Mouse (Mus musculus) kidney, embryonic 16.5 days (tissue): ENCODE measurements around the gene Lhfp. TPM values are rescaled to one million over a fixed set of nuclear protein-coding genes. Genes with fewer than 3 reads are reported as not detected.
A peak's percentile ranks its signal among the peaks of the same experiment; 100 is the strongest.

Experiments used
- ATAC-seq: fragments of 200-750 bp; cut with Nextera tagmentation; 2 replicates; pipeline ENCODE4 v1.8.0; 2017; ENCODE audit warnings: moderate TSS enrichment; ENCODE audit not compliant: low FRiP score, low TSS enrichment
- H3K27ac ChIP-seq: fragments of 300-500 bp; sonication (generic); 2 replicates; pipeline ENCODE4 v1.5.1; 2014; ENCODE audit warnings: low read length
- H3K27me3 ChIP-seq: fragments of 300-500 bp; sonication (generic); 2 replicates; pipeline ENCODE4 v1.6.1; 2014; ENCODE audit warnings: low read length, control low read depth, mixed read lengths; ENCODE audit not compliant: insufficient read depth
- H3K36me3 ChIP-seq: fragments of 300-500 bp; sonication (generic); 2 replicates; pipeline ENCODE4 v1.6.1; 2014; ENCODE audit warnings: low read length, control low read depth, mixed read lengths; ENCODE audit not compliant: insufficient read depth
- H3K4me1 ChIP-seq: fragments of 300-500 bp; sonication (generic); 2 replicates; pipeline ENCODE4 v1.6.1; 2014; ENCODE audit warnings: low read length, control low read depth, mixed read lengths; ENCODE audit not compliant: insufficient read depth
- H3K4me2 ChIP-seq: fragments of 300-500 bp; sonication (generic); replicated peaks from 2 replicates; pipeline ENCODE4 v1.6.1; 2014; ENCODE audit warnings: low read depth, low read length
- H3K4me3 ChIP-seq: fragments of 300-500 bp; sonication (generic); 2 replicates; pipeline ENCODE4 v1.5.1; 2014; ENCODE audit warnings: mild to moderate bottlenecking, low read length
- H3K9ac ChIP-seq: fragments of 300-500 bp; sonication (generic); replicated peaks from 2 replicates; pipeline ENCODE4 v1.6.1; 2014; ENCODE audit warnings: low read length
- H3K9me3 ChIP-seq: fragments of 300-500 bp; sonication (generic); 2 replicates; pipeline ENCODE4 v1.6.1; 2016; ENCODE audit warnings: low read length, control low read depth
- WGBS: fragments of 180-500 bp; shearing (Covaris S2); extraction: QIAGEN DNeasy Blood & Tissue Kit; methylation state at CpG from one replicate; pipeline ENCODE4 v1.1.7; 2014; 5-methylcytosine and 5-hydroxymethylcytosine counted together
- polyA plus RNA-seq: library from polyadenylated mRNA; unstranded; fragments of >200 nt; fragmentation: Nextera tagmentation; extraction: Ambion mirVana; gene quantifications from 2 replicates; pipeline ENCODE4 v1.2.1, GENCODE M21; 2015

Gene Lhfp
- polyA plus RNA-seq, 1 experiment from 2014 or later, result 139 TPM

DNA sequence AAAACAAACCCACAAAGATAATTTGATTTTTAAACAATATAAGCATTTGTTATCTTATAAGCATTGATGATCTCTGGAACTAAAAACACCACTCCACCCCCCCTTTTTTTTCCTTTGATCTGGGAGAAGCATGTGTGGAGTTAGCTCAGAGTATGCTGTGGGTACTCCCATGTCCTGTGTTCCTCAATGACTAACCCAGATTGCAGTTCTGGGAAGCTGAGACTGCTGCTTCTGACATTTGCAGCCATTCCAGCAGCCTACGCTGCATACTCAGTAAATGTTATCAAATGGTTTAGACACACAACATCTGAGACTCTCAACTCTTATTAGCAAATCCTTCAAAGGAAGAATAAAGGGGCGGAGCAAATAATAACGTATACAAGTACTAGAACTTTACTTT is 128.2 kb downstream of the Lhfp start:
- no peak overlapping the region for H3K9ac ChIP-seq
- no peak for ATAC-seq
- no peaks in the 10 kb centered on the region for H3K36me3 ChIP-seq
- no peaks in the 10 kb centered on the region for H3K9me3 ChIP-seq
- no peak overlapping the region for H3K4me3 ChIP-seq
- no peak overlapping the region for H3K27ac ChIP-seq
- H3K4me1 ChIP-seq, result peaks cover 9% of the 10 kb centered on the region
- no peak overlapping the region for H3K4me2 ChIP-seq
- no peaks in the 10 kb centered on the region for H3K27me3 ChIP-seq
- WGBS, result 83% methylated on average over 3 of the region's 3 CpGs

- ATAC-seq, result no peak
- Histone ChIP-seq H3K4me2 (no peak overlapping the region), H3K9ac (no peak overlapping the region), H3K36me3 (no peaks in the 10 kb centered on the region), H3K27me3 (no peaks in the 10 kb centered on the region), H3K9me3 (0 out of 2 replicates have a peak, but pooled peaks cover 3% of the 10 kb centered on the region), H3K4me3 (no peak overlapping the region), H3K4me1 (no peaks in the 10 kb centered on the region), H3K27ac (no peak overlapping the region)
- WGBS, result 89% methylated on average over 10 of the region's 10 CpGs
Observed at GRCm38 (mm10) chr3:53173310-53174063, 132.2 kb downstream of the Lhfp start.

DNA sequence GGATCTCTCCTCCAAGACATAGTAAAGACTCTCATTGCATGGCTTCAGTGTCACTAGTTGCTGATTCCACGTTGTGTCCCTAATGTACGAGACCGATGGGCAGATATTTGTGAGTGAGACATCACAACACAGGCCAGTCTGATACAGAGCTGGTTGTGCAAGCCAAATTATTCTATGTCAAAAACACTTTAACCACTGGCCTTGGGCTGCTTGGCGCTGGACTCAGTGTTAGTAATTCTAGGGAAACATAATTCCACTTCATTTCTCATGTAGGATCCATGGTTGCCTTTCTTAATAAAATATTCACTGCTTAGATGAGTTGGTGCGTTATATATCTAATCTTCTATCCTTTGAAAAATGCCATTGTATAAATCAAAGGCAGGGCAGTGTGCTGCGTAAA is 138.6 kb downstream of the Lhfp start:
- WGBS, result 94% methylated on average over 6 of the region's 6 CpGs
- Histone ChIP-seq H3K4me3 (no peak overlapping the region), H3K9me3 (0 out of 2 replicates have a peak, but pooled peaks cover 3% of the 10 kb centered on the region), H3K4me1 (no peaks in the 10 kb centered on the region), H3K27me3 (no peaks in the 10 kb centered on the region), H3K4me2 (no peak overlapping the region), H3K9ac (no peak overlapping the region), H3K27ac (no peak overlapping the region), H3K36me3 (no peaks in the 10 kb centered on the region)
- no peak for ATAC-seq

DNA sequence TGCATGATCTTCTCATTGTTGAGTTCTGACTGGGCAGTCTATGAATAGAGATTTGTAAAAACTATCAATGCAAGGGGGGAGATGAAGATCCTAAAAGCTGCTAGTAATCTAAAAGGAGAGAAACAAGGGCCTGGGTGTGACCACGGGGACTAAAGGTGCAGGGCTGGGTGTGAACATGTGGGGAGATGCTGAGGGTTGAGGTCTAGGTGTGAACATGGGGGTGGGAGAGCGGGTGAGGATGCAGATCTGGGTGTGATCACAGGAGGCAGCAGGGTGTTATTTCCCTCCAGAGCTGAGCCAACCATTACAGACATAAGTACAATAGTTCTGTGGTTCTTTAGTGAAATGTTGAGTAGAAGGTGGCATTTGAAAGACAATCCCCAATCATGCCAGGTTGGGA is 144.1 kb downstream of the Lhfp start:
- 87% methylated on average over 2 of the region's 2 CpGs for WGBS
- H3K27ac ChIP-seq, result no peak overlapping the region
- H3K27me3 ChIP-seq, result no peaks in the 10 kb centered on the region
- H3K9me3 ChIP-seq, result no peaks in the 10 kb centered on the region
- H3K36me3 ChIP-seq, result no peaks in the 10 kb centered on the region
- H3K4me1 ChIP-seq, result no peaks in the 10 kb centered on the region
- no peak overlapping the region for H3K4me3 ChIP-seq
- H3K9ac ChIP-seq, result no peak overlapping the region
- no peak for ATAC-seq
- no peak overlapping the region for H3K4me2 ChIP-seq

- no peak overlapping the region for H3K9ac ChIP-seq
Observed at GRCm38 (mm10) chr3:53193441-53193840, 152.1 kb downstream of the Lhfp start.

DNA sequence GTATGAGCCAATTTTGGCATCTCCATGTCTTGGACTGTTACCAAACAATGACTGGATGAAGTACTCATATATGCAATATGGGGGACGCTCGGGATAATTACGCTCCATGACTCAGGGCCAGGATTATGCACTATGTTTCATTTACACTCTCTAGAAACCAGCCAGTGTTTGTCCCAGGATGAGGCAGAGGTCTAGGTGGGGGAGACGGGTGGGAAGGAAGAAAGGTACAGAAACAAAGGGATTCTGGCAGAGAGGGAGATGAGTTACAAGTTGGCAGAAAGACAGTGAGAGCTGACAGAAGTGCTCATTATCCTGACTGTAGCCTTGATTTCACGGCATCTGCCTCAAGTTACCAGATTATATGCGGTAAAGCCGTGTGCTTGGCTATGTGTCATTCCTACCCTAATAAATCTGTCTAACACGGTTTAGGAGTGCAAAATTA is 154.4 kb downstream of the Lhfp start:
- Histone ChIP-seq H3K4me3 (no peak overlapping the region), H3K27me3 (no peaks in the 10 kb centered on the region), H3K36me3 (no peaks in the 10 kb centered on the region), H3K9ac (no peak overlapping the region), H3K9me3 (no peaks in the 10 kb centered on the region), H3K4me2 (no peak overlapping the region), H3K27ac (no peak overlapping the region), H3K4me1 (no peaks in the 10 kb centered on the region)
- ATAC-seq, result no peak; the same call in 1 of the 2 replicates
- 52% methylated on average over 8 of the region's 8 CpGs for WGBS

More at GRCm38 (mm10) chr3:53193441-53193840, 152.1 kb downstream of the Lhfp start:
- Histone ChIP-seq H3K4me2 (no peak overlapping the region), H3K27me3 (no peaks in the 10 kb centered on the region), H3K4me1 (no peaks in the 10 kb centered on the region), H3K36me3 (no peaks in the 10 kb centered on the region), H3K27ac (no peak overlapping the region), H3K9me3 (no peaks in the 10 kb centered on the region), H3K4me3 (no peak overlapping the region)
- WGBS, result 85% methylated on average over 4 of the region's 4 CpGs
- no peak for ATAC-seq

GRCm38 (mm10) chr3:53200175-53200574 is 158.8 kb downstream of the Lhfp start:
- Histone ChIP-seq H3K4me2 (no peak overlapping the region), H3K27me3 (no peaks in the 10 kb centered on the region), H3K27ac (no peak overlapping the region), H3K36me3 (no peaks in the 10 kb centered on the region), H3K4me3 (no peak overlapping the region), H3K9me3 (no peaks in the 10 kb centered on the region), H3K9ac (no peak overlapping the region), H3K4me1 (peaks cover 16% of the 10 kb centered on the region)
- WGBS, result 93% methylated on average over 8 of the region's 8 CpGs
- no peak for ATAC-seq

DNA sequence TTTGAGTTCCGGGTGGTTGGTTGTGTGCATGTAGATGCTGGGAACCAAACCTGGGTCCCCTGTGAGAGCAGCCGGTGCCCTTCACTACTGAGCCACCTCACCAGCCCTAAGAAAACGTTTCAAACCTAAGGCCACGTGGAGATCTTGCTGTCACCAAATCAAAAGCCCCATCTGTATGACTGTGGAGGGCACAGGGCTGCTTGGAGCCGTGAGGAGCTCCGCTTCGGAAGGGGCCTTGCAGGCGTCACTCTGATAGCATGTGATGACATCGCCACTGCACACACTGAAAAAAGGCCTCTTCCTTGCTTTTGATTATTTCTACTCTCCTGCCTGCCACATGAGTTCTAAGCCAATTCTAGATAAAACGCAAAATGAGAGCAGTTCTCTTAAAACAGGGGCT is 159.5 kb downstream of the Lhfp start:
- WGBS, result 82% methylated on average over 10 of the region's 10 CpGs
- peaks cover 16% of the 10 kb centered on the region for H3K4me1 ChIP-seq
- ATAC-seq, result no peak
- no peak overlapping the region for H3K9ac ChIP-seq
- H3K27ac ChIP-seq, result no peak overlapping the region
- no peak overlapping the region for H3K4me3 ChIP-seq
- no peaks in the 10 kb centered on the region for H3K9me3 ChIP-seq
- H3K36me3 ChIP-seq, result no peaks in the 10 kb centered on the region
- H3K27me3 ChIP-seq, result no peaks in the 10 kb centered on the region
- H3K4me2 ChIP-seq, result no peak overlapping the region

GRCm38 (mm10) chr3:53201670-53202069 is 160.3 kb downstream of the Lhfp start:
- no peaks in the 10 kb centered on the region for H3K9me3 ChIP-seq
- H3K27me3 ChIP-seq, result no peaks in the 10 kb centered on the region
- no peak overlapping the region for H3K4me2 ChIP-seq
- H3K4me1 ChIP-seq, result peaks cover 16% of the 10 kb centered on the region
- no peak overlapping the region for H3K9ac ChIP-seq
- no peak for ATAC-seq
- H3K4me3 ChIP-seq, result no peak overlapping the region
- H3K36me3 ChIP-seq, result no peaks in the 10 kb centered on the region
- WGBS, result 45% methylated on average over 10 of the region's 10 CpGs
- H3K27ac ChIP-seq, result peak overlapping the region; percentile 31; the same call in 1 of the 2 replicates

DNA sequence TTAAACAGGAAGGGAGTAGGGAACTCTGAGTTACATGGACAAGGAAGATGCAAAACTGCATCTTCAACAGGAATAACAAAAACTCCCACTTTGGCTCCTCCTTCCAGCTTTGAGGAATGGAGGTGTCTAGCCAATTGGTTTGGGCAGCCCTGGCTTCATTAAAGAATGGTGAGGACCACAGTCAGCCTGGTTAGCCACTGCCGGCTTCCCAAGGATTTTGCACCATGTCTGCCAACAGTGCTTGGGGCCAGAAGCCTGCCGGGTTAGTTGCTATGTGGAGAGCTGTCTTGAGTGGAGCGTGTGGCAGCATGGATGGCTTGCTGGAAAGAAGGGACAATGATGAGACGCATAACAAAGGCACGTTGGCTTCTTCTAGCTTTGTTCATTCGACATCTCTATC is 160.9 kb downstream of the Lhfp start:
- ATAC-seq, result no peak
- no peak overlapping the region for H3K4me2 ChIP-seq
- no peaks in the 10 kb centered on the region for H3K36me3 ChIP-seq
- peaks cover 16% of the 10 kb centered on the region for H3K4me1 ChIP-seq
- H3K4me3 ChIP-seq, result no peak overlapping the region
- H3K9ac ChIP-seq, result no peak overlapping the region
- H3K27me3 ChIP-seq, result no peaks in the 10 kb centered on the region
- no peaks in the 10 kb centered on the region for H3K9me3 ChIP-seq
- WGBS, result 67% methylated on average over 6 of the region's 6 CpGs
- H3K27ac ChIP-seq, result peak overlapping the region; percentile 31; the same call in 1 of the 2 replicates
